Mouse (Mus musculus): ENCODE results near the gene Rinl.
A peak's percentile ranks its signal among the peaks of the same experiment; 100 is the strongest.

DNA sequence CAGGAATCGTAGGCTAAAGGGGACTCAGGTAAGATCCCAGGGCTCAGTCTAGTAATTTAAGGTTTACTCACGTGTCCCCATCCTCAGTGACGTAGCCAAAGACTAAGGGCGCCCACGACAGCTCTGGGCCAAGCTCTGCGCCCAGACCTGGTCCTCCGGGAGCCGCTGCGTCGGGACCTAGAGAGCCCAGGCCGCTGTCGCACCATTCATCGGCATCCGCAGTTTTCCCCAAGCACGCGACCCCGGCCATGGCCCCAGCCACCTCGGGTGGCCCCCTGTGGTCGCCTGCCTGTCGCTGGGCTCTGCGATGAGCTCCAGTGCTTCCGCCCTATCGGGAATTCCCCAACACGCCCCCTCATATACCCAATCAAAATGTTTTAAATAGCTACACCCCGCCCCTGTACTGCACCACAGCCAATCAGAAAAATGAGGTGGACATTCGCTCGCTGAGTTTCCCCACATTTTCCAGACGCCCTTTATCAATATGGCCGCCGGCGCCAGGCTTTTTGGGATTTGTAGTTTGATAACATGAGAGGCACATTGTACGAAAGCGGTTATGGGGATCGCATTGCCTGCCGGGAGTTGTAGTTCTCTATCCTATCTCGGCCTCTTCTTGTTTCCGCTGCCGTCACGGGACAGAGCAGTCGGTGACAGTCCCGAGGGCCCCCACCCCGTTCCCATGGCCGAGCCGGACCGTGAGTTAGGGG, 22.4 kb upstream of the Rinl start, which contains the start of gene Sirt2:
- peak; percentile 53 for TF ChIP-seq POLR2A (IDR thresholded peaks at IDR 0.05; ENCODE audit: insufficient read length, low read depth)
- TF ChIP-seq SRF (IDR thresholded peaks at IDR 0.05; ENCODE audit: control insufficient read depth, insufficient read length, low read depth): no peak
- no peak for TF ChIP-seq MYOG (IDR thresholded peaks at IDR 0.05; ENCODE audit: control insufficient read depth in 1 of 3, insufficient read depth in 1 of 3, insufficient read length in 2 of 3, low read depth in 2 of 3)
- no peak for TF ChIP-seq E2F4 (IDR thresholded peaks at IDR 0.05; ENCODE audit: insufficient read depth)
- no peak for TF ChIP-seq MAX (IDR thresholded peaks at IDR 0.05; ENCODE audit: low read depth)
- TF ChIP-seq REST (IDR thresholded peaks at IDR 0.05; ENCODE audit: insufficient read depth, insufficient read length): no peak
- TF ChIP-seq MYOD1 (IDR thresholded peaks at IDR 0.05; ENCODE audit: control insufficient read depth in 1 of 3, insufficient read length in 2 of 3, low read depth in 2 of 3): no peak
- no peak for TF ChIP-seq POLR2AphosphoS2 (IDR thresholded peaks at IDR 0.05; ENCODE audit: insufficient read length, low read depth)
- no peak for TF ChIP-seq CEBPB (IDR thresholded peaks at IDR 0.05; ENCODE audit: insufficient read depth, poor library complexity, severe bottlenecking)
